In the genomic region with DNA sequence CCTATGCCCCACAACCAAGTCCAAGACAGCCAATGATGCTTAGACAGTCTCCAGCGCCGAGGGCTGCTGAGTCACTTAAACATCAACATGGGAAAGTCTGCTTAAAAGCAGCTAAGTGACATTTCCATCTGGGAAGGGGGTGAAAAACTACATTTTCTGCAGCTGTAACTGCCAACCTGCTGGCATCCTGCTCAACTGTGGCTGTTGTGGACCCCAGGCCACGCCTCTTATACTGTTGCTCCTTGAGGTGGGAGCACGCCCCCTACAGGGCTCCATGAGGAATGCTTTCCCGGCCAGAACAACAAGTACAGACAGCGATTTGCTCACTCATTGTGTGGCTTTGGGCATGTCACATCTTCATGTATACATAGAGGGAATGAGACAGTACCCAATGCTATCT, we compare ENCODE assay signal across 14 mouse cellular contexts. TPM values are rescaled to one million over a fixed set of nuclear protein-coding genes. Genes with fewer than 3 reads are reported as not detected.
DNase-seq lines count a peak whose midpoint lies in the region; ATAC-seq and TF ChIP-seq lines count a peak whose summit lies in the region.
"Had no signal": no experiment of that assay in that cellular context is flagged by ENCODE, and none has a peak within 500 bp of the region (broad histone marks: within the 10 kb centered on the region; RNA-seq: fewer than 3 reads in every experiment).

No protein-coding gene starts in this region.

- no peak overlapping the region for H3K4me3 ChIP-seq in heart, embryonic 10.5 days
- no peak overlapping the region for H3K4me3 ChIP-seq in liver, postnatal 0 days (ENCODE audit: low read depth, low read length)
- no peak overlapping the region for H3K4me3 ChIP-seq in E14TG2a.4 (replicated peaks; ENCODE audit: low read length)
- H3K4me3 ChIP-seq: intestine, embryonic 15.5 days; limb, embryonic 12.5 days; myocyte had no signal

- H3K27me3 ChIP-seq in heart, embryonic 10.5 days (ENCODE audit: insufficient read depth, poor library complexity, severe bottlenecking): peaks cover 19% of the 10 kb centered on the region
- no peaks in the 10 kb centered on the region for H3K27me3 ChIP-seq in liver, postnatal 0 days (ENCODE audit: insufficient read depth, low read length)
- H3K27me3 ChIP-seq in E14TG2a.4 (ENCODE audit: insufficient read depth, low read length): no peaks in the 10 kb centered on the region
- H3K27me3 ChIP-seq: intestine, embryonic 15.5 days had no signal

- H3K9me3 ChIP-seq in heart, embryonic 10.5 days: no peaks in the 10 kb centered on the region
- no peaks in the 10 kb centered on the region for H3K9me3 ChIP-seq in liver, postnatal 0 days (ENCODE audit: low read length)
- H3K9me3 ChIP-seq in E14TG2a.4 (ENCODE audit: low read length): no peaks in the 10 kb centered on the region
- H3K9me3 ChIP-seq: intestine, embryonic 15.5 days; limb, embryonic 12.5 days had no signal

- TF ChIP-seq CTCF in liver, postnatal 0 days (IDR thresholded peaks at IDR 0.05; ENCODE audit: low read depth): peak; percentile 50
- peak; percentile 67 for TF ChIP-seq CTCF in E14TG2a.4 (conservative IDR thresholded peaks at IDR 0.05; ENCODE audit: low read length)

- no peak overlapping the region for H3K4me2 ChIP-seq in liver, postnatal 0 days (ENCODE audit: low read depth, low read length)
- H3K4me2 ChIP-seq: intestine, embryonic 15.5 days; limb, embryonic 12.5 days had no signal

- 49% methylated on average over 6 of the region's 6 CpGs for WGBS in heart, embryonic 10.5 days
- 52% methylated on average over 6 of the region's 6 CpGs for WGBS in liver, postnatal 0 days (ENCODE audit: insufficient replicate concordance)

- TF ChIP-seq EP300 in liver, postnatal 0 days (IDR thresholded peaks at IDR 0.05; ENCODE audit: low read depth): no peak

- DNase-seq in heart, embryonic 10.5 days (ENCODE audit: low spot score): no peak
- no peak for DNase-seq in heart, postnatal 25 days (ENCODE audit: low spot score)
- DNase-seq in liver, postnatal 0 days: peak; percentile 28
- DNase-seq in liver: no peak
- peak; percentile 86 for DNase-seq in ZHBTc4 (ENCODE audit: low read depth, low spot score)
- no peak for DNase-seq in embryo, embryonic 10.5 days (ENCODE audit: low spot score)
- DNase-seq in ovary, postnatal 36 days (ENCODE audit: low spot score): no peak
- DNase-seq: embryo, embryonic 11 days; layer of hippocampus, adult 9-11 months had no signal

- H3K9ac ChIP-seq in liver, postnatal 0 days (replicated peaks): no peak overlapping the region
- H3K9ac ChIP-seq: intestine, embryonic 15.5 days; limb, embryonic 12.5 days had no signal

- peak overlapping the region; percentile 69; the same call in 1 of the 2 replicates for H3K27ac ChIP-seq in heart, embryonic 10.5 days
- no peak overlapping the region for H3K27ac ChIP-seq in liver, postnatal 0 days (ENCODE audit: low read depth)
- H3K27ac ChIP-seq: intestine, embryonic 15.5 days; limb, embryonic 12.5 days; macrophage had no signal

- intact Hi-C loops in heart, postnatal 25 days (cut with DNase I): no loop called here

- H3K36me3 ChIP-seq in heart, embryonic 10.5 days: peaks cover 6% of the 10 kb centered on the region; the same call in 1 of the 2 replicates
- H3K36me3 ChIP-seq in liver, postnatal 0 days (replicated peaks; ENCODE audit: insufficient read depth, low read length): peaks cover 9% of the 10 kb centered on the region; the same call in 1 of the 2 replicates
- H3K36me3 ChIP-seq in E14TG2a.4 (ENCODE audit: insufficient read depth, low read length): peaks cover 81% of the 10 kb centered on the region
- H3K36me3 ChIP-seq: intestine, embryonic 15.5 days; limb, embryonic 12.5 days had no signal

- peaks cover 67% of the 10 kb centered on the region for H3K4me1 ChIP-seq in heart, embryonic 10.5 days
- H3K4me1 ChIP-seq in liver, postnatal 0 days (ENCODE audit: insufficient read depth): peaks cover 35% of the 10 kb centered on the region
- H3K4me1 ChIP-seq in E14TG2a.4 (replicated peaks; ENCODE audit: low read depth, low read length): peaks cover 82% of the 10 kb centered on the region

- ATAC-seq in liver, postnatal 0 days: no peak
- ATAC-seq: intestine, embryonic 15.5 days had no signal

RNA-seq across cellular contexts. Expression of a gene that starts 25.9 kb away (rescaled TPM):
- 55.0 and 55.8 TPM in 2 replicates for polyA plus RNA-seq in heart, embryonic 10.5 days (2016; fragmentation: Nextera tagmentation; extraction: Ambion mirVana)
- 10 to 100 TPM; 35.9 to 43.0 TPM for total RNA-seq in heart, postnatal 25 days (2021)
- polyA plus RNA-seq in liver, postnatal 0 days (2015; fragmentation: Nextera tagmentation; extraction: Ambion mirVana): 11.7 and 12.9 TPM in 2 replicates

Comparison
In these comparisons a context has a peak if more than half of its experiments do, and no peak if none do; other contexts are left out.
1. DNase-seq: peak in liver, postnatal 0 days (single experiment) and ZHBTc4 (single experiment); none in heart, embryonic 10.5 days (single experiment), heart, postnatal 25 days (single experiment), liver (single experiment), embryo, embryonic 10.5 days (single experiment) and ovary, postnatal 36 days (single experiment).